Mouse (Mus musculus) frontal cortex, postnatal 14 days (tissue): ENCODE data around the gene Ntng1.

ENCODE experiments used
- DNase-seq, 2 experiments: peaks; one replicate each; pipeline ENCODE4 v3.0.0; 2022; ENCODE audit warnings: low spot score in 2 of 2

The Ntng1 gene

GRCm38 (mm10) chr3:109931021-109931420, 212.8 kb downstream of the Ntng1 start:
- no peak for DNase-seq

- DNase-seq: no peak
Measured at GRCm38 (mm10) chr3:109923788-109924187, 220.0 kb downstream of the Ntng1 start.

GRCm38 (mm10) chr3:109918996-109919395, 224.8 kb downstream of the Ntng1 start:
- no peak for DNase-seq

GRCm38 (mm10) chr3:109917926-109918694, 225.7 kb downstream of the Ntng1 start:
- DNase-seq: no peak

GRCm38 (mm10) chr3:109917077-109917476, 226.7 kb downstream of the Ntng1 start:
- no peak for DNase-seq

DNA sequence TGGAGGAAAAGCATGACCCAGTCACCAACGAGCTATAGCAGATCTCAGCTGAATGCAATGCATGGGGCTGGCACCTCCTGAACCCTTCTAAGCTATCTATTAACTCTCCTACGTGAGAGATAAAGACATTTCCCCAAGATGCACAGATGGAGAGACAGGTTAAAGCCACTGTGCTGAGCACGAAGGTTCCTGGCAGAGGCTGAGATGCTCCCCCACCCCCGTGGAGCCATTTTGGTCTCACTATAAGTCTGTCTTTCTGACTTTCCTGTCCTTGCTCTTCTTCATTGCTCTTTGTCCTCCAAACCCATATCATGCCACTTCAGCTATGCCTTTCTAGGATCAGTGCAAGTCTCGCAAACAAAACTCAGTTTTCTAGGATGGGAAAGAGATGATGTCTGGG, 229.6 kb downstream of the Ntng1 start:
- DNase-seq: no peak

- no peak for DNase-seq
Measured at GRCm38 (mm10) chr3:109890600-109890999, 253.2 kb downstream of the Ntng1 start.

- DNase-seq: no peak
Measured at GRCm38 (mm10) chr3:109885672-109886071, 258.1 kb downstream of the Ntng1 start.

DNA sequence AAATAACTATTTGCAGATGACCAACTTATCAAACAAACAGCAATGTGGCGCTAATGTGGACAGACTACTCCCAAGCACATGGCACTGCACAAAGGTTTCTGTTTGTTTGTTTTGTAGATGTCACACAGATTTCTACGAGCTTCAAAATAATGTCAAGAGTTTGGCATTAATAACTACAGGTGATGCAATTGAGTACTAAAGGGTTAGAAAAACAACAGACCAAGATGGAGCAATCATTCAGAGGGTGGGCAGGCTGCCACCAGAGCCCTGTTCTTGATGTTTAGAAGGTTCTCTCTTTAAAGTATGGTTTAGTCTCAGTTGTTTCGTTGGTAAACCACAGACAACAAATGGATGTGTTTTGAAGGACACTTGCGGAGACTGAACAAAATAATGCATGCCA, 264.8 kb downstream of the Ntng1 start:
- no peak for DNase-seq

DNA sequence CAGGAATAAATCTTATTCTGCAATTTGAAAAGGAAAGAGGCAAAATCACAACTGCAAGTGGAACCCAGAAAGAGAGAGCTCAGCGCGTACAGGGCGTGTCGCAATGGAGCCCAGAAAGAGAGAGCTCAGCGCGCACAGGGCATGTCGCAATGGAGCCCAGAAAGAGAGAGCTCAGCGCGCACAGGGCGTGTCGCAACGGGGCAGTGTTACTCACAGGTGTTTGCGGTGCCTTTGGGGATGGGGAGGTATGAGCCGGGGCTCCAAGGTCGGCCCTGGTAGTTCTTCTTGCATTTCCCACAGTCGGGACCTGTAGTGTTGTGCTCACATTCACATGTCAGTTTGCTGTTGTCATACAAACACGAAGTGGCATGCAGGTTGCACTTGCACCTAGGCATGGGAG, 271.8 kb downstream of the Ntng1 start:
- DNase-seq: no peak

- no peak for DNase-seq
Measured at GRCm38 (mm10) chr3:109858276-109858675, 285.5 kb downstream of the Ntng1 start.

DNA sequence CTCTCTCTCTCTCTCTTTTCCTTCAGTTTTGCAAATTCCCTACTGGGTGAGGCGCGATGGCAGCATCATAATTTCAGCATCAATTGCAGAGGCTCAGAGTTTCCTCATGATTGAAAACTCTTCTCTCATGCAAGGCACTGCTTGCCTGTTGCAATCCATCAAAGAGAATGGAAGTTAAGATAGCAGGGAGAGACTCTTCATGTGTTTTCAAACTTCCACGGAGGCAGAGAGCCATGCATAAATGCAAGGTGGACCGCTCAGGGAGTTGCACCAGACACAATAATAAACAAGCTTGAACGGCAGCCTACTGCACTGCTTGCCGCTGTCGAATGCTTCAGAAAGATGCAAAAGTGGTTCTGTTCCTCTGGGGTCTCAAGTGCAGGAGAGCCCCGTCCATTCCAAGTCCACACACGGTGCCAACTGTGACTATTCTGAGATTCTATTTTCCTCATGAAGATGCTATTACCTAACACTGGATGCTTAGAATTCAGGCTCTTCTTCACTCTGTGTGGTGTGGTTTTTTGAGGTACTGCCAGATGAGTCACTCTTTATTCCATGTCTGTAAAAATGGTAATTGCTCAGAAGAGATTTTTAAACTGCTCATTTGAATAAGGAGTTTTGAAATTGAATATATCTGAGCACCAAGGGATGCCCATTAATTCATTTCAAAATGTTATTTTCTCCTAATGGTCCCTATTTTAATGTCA, 289.2 kb downstream of the Ntng1 start:
- peak; percentile 4 to 8 for DNase-seq

DNA sequence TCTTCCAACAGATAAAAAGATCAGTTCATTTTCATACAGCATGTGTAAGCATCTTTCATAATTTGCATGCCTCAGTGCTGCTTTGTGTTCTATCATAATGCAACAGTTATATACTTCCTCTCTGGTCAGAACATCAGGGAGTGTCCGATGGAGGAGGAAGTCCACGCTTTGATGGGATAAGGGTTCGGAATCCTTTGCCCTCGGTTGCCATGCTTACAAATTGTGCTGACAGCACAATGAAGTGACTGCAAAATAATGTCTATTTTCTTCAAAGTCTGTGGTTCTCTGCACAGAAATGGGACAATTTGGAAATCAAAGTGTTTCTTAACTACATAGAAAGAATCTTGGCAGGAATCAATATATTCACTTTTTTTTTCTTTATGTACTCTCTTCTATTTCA, 297.2 kb downstream of the Ntng1 start:
- DNase-seq: no peak

- no peak for DNase-seq
Measured at GRCm38 (mm10) chr3:109825806-109826205, 318.0 kb downstream of the Ntng1 start.

- DNase-seq: no peak
Measured at GRCm38 (mm10) chr3:109822803-109823474, 320.9 kb downstream of the Ntng1 start.

- DNase-seq: no peak
Measured at GRCm38 (mm10) chr3:109818821-109819685, 324.8 kb downstream of the Ntng1 start.

DNA sequence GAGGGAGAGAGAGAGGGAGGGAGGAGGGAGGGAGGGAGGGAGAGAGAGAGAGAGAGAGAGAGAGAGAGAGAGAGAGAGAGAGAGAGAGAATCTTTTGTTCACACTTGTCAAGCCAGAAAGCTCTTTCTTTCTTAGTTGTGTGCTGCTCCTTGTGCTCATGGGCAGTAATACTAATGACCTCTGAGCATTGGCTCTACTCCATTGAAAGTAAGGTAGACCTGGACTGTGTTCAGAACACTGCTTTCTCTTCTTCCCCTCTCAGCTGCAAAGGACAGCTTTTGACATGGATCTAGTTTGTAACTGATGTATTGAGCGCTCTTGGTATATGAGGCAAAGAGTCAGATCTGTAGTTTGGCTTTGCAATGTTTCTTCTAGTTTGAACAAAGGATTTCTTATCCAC, 334.7 kb downstream of the Ntng1 start:
- no peak for DNase-seq

GRCm38 (mm10) chr3:109807211-109807934, 336.4 kb downstream of the Ntng1 start:
- no peak for DNase-seq

DNA sequence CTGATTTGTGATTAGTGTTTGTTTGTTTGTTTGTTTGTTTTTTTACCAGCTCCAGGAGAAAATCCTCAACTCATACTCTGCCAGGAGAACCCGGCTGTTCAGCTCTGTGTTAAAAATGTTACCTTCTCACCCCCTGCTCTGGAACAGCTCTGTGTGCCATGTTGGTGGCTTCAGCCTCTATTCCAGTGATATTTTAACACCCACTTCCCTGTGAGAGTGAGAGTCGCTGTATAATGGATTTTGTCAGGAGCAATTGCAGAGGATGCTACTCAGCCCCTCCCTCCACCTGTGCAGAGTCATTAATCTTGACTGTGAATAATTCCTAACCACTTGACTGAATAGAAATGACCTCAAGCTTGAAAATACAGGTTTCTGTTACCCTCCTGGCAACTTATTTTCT, 339.7 kb downstream of the Ntng1 start:
- DNase-seq: no peak

DNA sequence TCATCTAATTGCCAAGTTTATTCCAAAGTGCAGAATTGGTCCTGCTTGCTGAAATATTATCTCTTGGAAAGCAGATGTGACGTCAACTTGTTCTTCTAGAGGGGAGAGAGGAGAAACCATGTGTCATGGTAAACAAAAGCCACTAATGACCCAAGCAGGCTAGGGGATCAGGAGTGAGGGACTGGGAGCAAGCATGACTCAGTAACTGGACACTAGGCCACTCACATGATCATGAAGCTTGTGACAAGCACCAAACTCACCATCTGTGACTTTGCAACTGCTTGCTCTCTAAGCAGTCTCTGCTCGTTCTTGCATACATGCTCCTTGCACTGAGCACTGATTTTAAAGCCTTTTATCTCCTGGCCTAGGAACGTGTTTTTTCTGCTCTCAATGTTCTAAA, 340.2 kb downstream of the Ntng1 start:
- DNase-seq: no peak

GRCm38 (mm10) chr3:109797354-109797753, 346.5 kb downstream of the Ntng1 start:
- DNase-seq: no peak
